Mouse (Mus musculus): Measurements from ENCODE around the gene Tango6.

GRCm38 (mm10) chr8:106642172-106642571 is 40.7 kb upstream of the Tango6 start:
- TF ChIP-seq GATA1 (IDR thresholded peaks at IDR 0.05; ENCODE audit: borderline replicate concordance, low read length): no peak
- no peak for TF ChIP-seq FLI1 (IDR thresholded peaks at IDR 0.05; ENCODE audit: low read length)
